Mouse (Mus musculus) thymus, adult 2 months (tissue): ENCODE measurements around the gene Parp16.

ENCODE experiments used
- CTCF ChIP-seq: fragments of 200-500 bp; IDR thresholded peaks from 2 replicates; pipeline ENCODE4 v1.5.1; 2012; ENCODE audit warnings: mild to moderate bottlenecking, control low read depth, low read length, moderate library complexity, borderline replicate concordance; ENCODE audit not compliant: control insufficient read depth, poor library complexity, insufficient read depth; ENCODE audit errors: extremely low read depth
- POLR2A ChIP-seq: fragments of 200-500 bp; IDR thresholded peaks from 2 replicates; pipeline ENCODE4 v1.6.1; 2012; ENCODE audit warnings: mild to moderate bottlenecking, low read length, control low read depth, moderate library complexity; ENCODE audit not compliant: control insufficient read depth, poor library complexity, insufficient read depth; ENCODE audit errors: extremely low read depth

DNA sequence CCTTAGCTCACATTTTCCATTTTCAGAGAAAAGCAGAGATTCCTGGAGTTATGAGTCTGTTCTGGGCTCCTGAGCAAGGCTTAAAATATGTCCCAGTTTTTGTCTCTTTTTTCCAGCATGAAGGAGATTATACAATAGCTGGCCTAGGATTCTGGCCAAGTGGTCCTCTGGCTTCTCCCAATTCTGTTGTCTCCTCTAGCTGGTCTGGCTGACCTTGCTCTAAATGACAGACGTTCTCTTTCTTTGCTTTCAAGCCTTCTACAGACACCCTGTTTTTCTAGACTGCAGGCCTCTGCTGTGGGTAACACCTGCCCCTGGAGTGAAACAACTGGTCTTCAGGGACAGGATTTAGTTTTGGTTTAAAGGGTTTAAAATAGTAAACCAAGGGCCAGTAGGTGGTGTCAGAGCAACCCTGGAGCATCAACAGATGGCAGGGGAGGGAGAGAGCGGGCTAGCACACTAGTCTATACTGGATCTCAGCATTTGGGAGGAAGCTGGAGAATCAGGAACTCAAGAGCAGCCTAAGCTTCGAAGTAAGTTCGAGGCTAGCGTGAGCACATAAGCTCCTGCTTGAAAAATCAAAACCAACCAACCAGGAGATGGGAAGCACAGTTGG is 86.5 kb downstream of the Parp16 start:
- TF ChIP-seq POLR2A, result no peak
- no peak for TF ChIP-seq CTCF
